Mouse (Mus musculus) ES-Bruce4 (cell line): ENCODE results near the gene Krt24. TPM values are rescaled to one million over a fixed set of nuclear protein-coding genes. Genes with fewer than 3 reads are reported as not detected.

ENCODE experiments used
- H3K27ac ChIP-seq: 2 replicates; pipeline ENCODE4 v1.5.1; 2012; ENCODE audit warnings: low read length, inconsistent platforms; ENCODE audit not compliant: insufficient read depth
- H3K27me3 ChIP-seq: 2 replicates; pipeline ENCODE4 v1.6.1; 2012; ENCODE audit warnings: mild to moderate bottlenecking, low read length, inconsistent platforms; ENCODE audit not compliant: control insufficient read depth, poor library complexity, insufficient read depth, severe bottlenecking
- H3K36me3 ChIP-seq: 2 replicates; pipeline ENCODE4 v1.6.1; 2012; ENCODE audit warnings: inconsistent platforms, mild to moderate bottlenecking, low read length, moderate library complexity; ENCODE audit not compliant: control insufficient read depth, poor library complexity, insufficient read depth, severe bottlenecking
- H3K4me1 ChIP-seq: one replicate; pipeline ENCODE4 v1.8.1; 2011; ENCODE audit warnings: low read length; ENCODE audit not compliant: control insufficient read depth, insufficient read depth
- H3K4me3 ChIP-seq: 2 replicates; pipeline ENCODE4 v1.5.1; 2011; ENCODE audit warnings: low read depth, mild to moderate bottlenecking, low read length
- H3K9ac ChIP-seq: 2 replicates; pipeline ENCODE4 v1.6.1; 2012; ENCODE audit warnings: low read depth, mild to moderate bottlenecking, inconsistent platforms; ENCODE audit not compliant: poor library complexity, severe bottlenecking
- H3K9me3 ChIP-seq: replicated peaks from 2 replicates; pipeline ENCODE4 v1.6.1; 2012; ENCODE audit warnings: mild to moderate bottlenecking, low read length, inconsistent platforms; ENCODE audit not compliant: control insufficient read depth, poor library complexity, insufficient read depth, severe bottlenecking
- CTCF ChIP-seq: IDR thresholded peaks from one replicate; pipeline ENCODE4 v1.8.1; 2011; ENCODE audit warnings: low read depth, low read length
- EP300 ChIP-seq: IDR thresholded peaks from 2 replicates; pipeline ENCODE4 v1.6.1; 2011; ENCODE audit warnings: low read depth, low read length; ENCODE audit not compliant: insufficient read depth
- POLR2A ChIP-seq: IDR thresholded peaks from one replicate; pipeline ENCODE4 v1.8.1; 2011; ENCODE audit warnings: low read length; ENCODE audit not compliant: insufficient read depth
- polyA plus RNA-seq: library from polyadenylated mRNA; stranded (reverse); fragments of >200 nt; gene quantifications from 2 replicates; pipeline ENCODE4 v1.2.4, GENCODE M21; 2011; ENCODE audit warnings: low read depth; ENCODE audit not compliant: missing spikeins, insufficient read depth, insufficient read length

Krt24 gene
- polyA plus RNA-seq, 1 experiment: not detected

- H3K4me3 ChIP-seq: no peak overlapping the region
- H3K9me3 ChIP-seq: no peaks in the 10 kb centered on the region
- no peak for TF ChIP-seq EP300
- no peak for TF ChIP-seq POLR2A
- TF ChIP-seq CTCF: no peak
- no peaks in the 10 kb centered on the region for H3K36me3 ChIP-seq
- no peaks in the 10 kb centered on the region for H3K4me1 ChIP-seq
- no peak overlapping the region for H3K27ac ChIP-seq
- no peaks in the 10 kb centered on the region; the same call in 1 of the 2 replicates for H3K27me3 ChIP-seq
- no peak overlapping the region for H3K9ac ChIP-seq
Observed at GRCm38 (mm10) chr11:99272721-99273120, 12.3 kb downstream of the Krt24 start.

- TF ChIP-seq POLR2A (no peak), EP300 (no peak), CTCF (no peak)
- no peaks in the 10 kb centered on the region for H3K36me3 ChIP-seq
- H3K9me3 ChIP-seq: no peaks in the 10 kb centered on the region
- no peaks in the 10 kb centered on the region; the same call in 1 of the 2 replicates for H3K27me3 ChIP-seq
- H3K27ac ChIP-seq: no peak overlapping the region
- no peak overlapping the region for H3K4me3 ChIP-seq
- no peaks in the 10 kb centered on the region for H3K4me1 ChIP-seq
- no peak overlapping the region for H3K9ac ChIP-seq
Observed at GRCm38 (mm10) chr11:99269192-99269591, 15.9 kb downstream of the Krt24 start.

GRCm38 (mm10) chr11:99265796-99266195 is 19.3 kb downstream of the Krt24 start:
- no peaks in the 10 kb centered on the region for H3K36me3 ChIP-seq
- no peaks in the 10 kb centered on the region for H3K27me3 ChIP-seq
- no peak overlapping the region for H3K27ac ChIP-seq
- H3K9ac ChIP-seq: no peak overlapping the region
- TF ChIP-seq EP300 (no peak), CTCF (no peak), POLR2A (no peak)
- H3K4me1 ChIP-seq: no peaks in the 10 kb centered on the region
- no peaks in the 10 kb centered on the region for H3K9me3 ChIP-seq
- no peak overlapping the region for H3K4me3 ChIP-seq

GRCm38 (mm10) chr11:99265220-99265619 is 19.8 kb downstream of the Krt24 start:
- no peak overlapping the region for H3K9ac ChIP-seq
- H3K27me3 ChIP-seq: no peaks in the 10 kb centered on the region
- no peaks in the 10 kb centered on the region for H3K36me3 ChIP-seq
- H3K4me1 ChIP-seq: no peaks in the 10 kb centered on the region
- no peaks in the 10 kb centered on the region for H3K9me3 ChIP-seq
- TF ChIP-seq POLR2A (no peak), CTCF (no peak), EP300 (no peak)
- no peak overlapping the region for H3K4me3 ChIP-seq
- H3K27ac ChIP-seq: no peak overlapping the region

- no peaks in the 10 kb centered on the region for H3K27me3 ChIP-seq
- no peaks in the 10 kb centered on the region for H3K4me1 ChIP-seq
Observed at GRCm38 (mm10) chr11:99256213-99256612, 28.8 kb downstream of the Krt24 start.

GRCm38 (mm10) chr11:99255316-99255715 is 29.7 kb downstream of the Krt24 start:
- no peak overlapping the region for H3K9ac ChIP-seq
- H3K36me3 ChIP-seq: no peaks in the 10 kb centered on the region
- no peaks in the 10 kb centered on the region for H3K4me1 ChIP-seq
- H3K4me3 ChIP-seq: no peak overlapping the region
- no peaks in the 10 kb centered on the region for H3K27me3 ChIP-seq
- no peak overlapping the region for H3K27ac ChIP-seq
- TF ChIP-seq CTCF: no peak
- no peak for TF ChIP-seq POLR2A
- no peak for TF ChIP-seq EP300
- H3K9me3 ChIP-seq: no peaks in the 10 kb centered on the region

More at GRCm38 (mm10) chr11:99256213-99256612, 28.8 kb downstream of the Krt24 start:
- Histone ChIP-seq H3K36me3 (no peaks in the 10 kb centered on the region), H3K9me3 (no peaks in the 10 kb centered on the region), H3K27ac (no peak overlapping the region), H3K9ac (no peak overlapping the region), H3K4me3 (no peak overlapping the region)
- peak; percentile 47 for TF ChIP-seq CTCF
- no peak for TF ChIP-seq POLR2A
